Mouse (Mus musculus): ENCODE measurements around the gene Gm43552. TPM values are rescaled to one million over a fixed set of nuclear protein-coding genes. Genes with fewer than 3 reads are reported as not detected.

The Gm43552 gene
- polyA plus RNA-seq, 1 experiment from 2014 or later, result 1.1 TPM

DNA sequence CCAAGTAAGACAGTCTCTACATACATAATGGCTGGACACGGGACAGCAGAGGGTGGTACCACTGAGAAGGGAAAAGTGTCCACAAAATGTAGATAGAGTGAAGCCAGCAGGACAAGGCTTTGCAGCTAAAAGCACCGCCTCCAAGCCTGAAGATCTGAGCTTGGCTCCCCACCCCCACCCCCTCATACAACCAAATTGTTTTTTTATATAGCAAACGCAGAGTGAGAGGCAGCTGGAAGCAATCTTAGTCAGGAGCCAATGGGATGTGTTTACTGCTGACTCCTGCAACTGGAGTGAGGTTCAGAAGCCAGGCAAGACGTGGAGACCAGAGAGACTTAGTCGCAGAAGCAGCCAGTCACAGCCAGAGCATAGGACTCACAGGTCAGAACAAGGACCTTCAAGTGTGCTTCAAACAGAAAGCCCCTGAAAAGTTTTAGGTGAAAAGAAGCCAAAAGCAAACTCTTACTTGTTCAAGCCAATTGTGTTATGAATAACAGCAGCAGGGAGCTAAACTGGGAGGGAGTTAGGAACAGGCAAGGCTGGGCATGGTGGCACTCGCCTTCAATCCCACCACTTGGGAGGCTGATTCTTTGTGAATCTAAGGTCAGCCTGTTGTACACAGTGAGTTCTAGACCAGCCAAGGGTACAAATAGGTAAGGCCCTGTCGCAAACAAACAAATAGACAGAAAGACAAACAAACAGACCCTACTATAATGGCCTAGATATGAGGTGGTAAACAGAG, 35.4 kb downstream of the Gm43552 start:
- 71% methylated on average over 7 of the region's 7 CpGs for WGBS
- H3K4me1 ChIP-seq, result no peaks in the 10 kb centered on the region
- no peak overlapping the region for H3K4me2 ChIP-seq
- H3K9ac ChIP-seq, result no peak overlapping the region
- H3K27me3 ChIP-seq (replicated peaks), result no peaks in the 10 kb centered on the region
- H3K4me3 ChIP-seq, result no peak overlapping the region
- no peak for ATAC-seq (replicated peaks)
- no peaks in the 10 kb centered on the region for H3K36me3 ChIP-seq (replicated peaks)
- H3K9me3 ChIP-seq, result no peaks in the 10 kb centered on the region
- no peak overlapping the region for H3K27ac ChIP-seq

DNA sequence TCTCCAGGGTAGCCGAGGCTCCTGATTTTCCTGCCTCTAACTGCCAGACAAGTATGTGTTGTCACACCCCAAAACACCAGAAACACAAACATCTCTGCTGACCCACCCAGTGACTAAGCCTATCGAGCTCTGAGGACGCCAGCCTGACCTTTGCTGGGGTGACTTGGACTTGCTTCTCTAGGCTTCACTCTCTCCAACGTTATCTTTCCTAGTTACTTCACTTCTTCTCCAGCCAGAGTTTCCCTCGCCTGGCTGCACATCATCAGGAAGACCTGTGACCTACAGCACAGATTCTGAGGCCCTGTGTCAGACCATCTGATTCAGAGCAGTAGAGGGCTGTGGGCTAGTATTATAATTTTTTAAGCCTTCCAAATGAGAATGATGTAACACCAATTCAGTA, 37.9 kb downstream of the Gm43552 start:
- Histone ChIP-seq H3K36me3 (replicated peaks) (peaks cover 6% of the 10 kb centered on the region; the same call in 1 of the 2 replicates), H3K4me2 (no peak overlapping the region), H3K27ac (no peak overlapping the region), H3K4me1 (no peaks in the 10 kb centered on the region), H3K9me3 (no peaks in the 10 kb centered on the region), H3K9ac (no peak overlapping the region), H3K4me3 (no peak overlapping the region), H3K27me3 (replicated peaks) (no peaks in the 10 kb centered on the region)
- no peak for ATAC-seq (replicated peaks)
- WGBS, result 74% methylated on average over 5 of the region's 5 CpGs

DNA sequence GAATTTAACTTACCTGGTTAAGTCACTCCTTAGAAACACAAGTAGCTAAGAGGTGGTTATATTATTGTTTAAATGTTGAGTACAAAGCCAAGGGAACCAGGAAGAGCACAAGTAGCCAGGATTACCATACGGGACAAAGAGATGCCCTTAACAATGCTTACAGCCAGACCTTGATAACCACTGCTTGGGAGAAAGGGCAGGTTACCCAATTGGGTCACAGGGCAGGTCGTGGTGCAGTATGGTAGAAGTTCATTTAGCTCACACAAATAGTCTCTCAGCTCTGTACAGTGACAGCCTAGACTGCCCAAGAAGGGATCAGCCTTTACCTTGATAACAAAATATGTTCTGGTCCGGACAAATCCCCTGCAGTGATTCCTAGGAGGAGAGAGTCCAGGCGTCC, 43.7 kb downstream of the Gm43552 start:
- Histone ChIP-seq H3K4me2 (no peak overlapping the region), H3K36me3 (replicated peaks) (peaks cover 17% of the 10 kb centered on the region; the same call in 1 of the 2 replicates), H3K4me1 (no peaks in the 10 kb centered on the region), H3K27me3 (replicated peaks) (no peaks in the 10 kb centered on the region), H3K4me3 (no peak overlapping the region), H3K9me3 (no peaks in the 10 kb centered on the region), H3K27ac (no peak overlapping the region), H3K9ac (no peak overlapping the region)
- no peak for ATAC-seq (replicated peaks)
- WGBS, result 82% methylated on average over 4 of the region's 4 CpGs

DNA sequence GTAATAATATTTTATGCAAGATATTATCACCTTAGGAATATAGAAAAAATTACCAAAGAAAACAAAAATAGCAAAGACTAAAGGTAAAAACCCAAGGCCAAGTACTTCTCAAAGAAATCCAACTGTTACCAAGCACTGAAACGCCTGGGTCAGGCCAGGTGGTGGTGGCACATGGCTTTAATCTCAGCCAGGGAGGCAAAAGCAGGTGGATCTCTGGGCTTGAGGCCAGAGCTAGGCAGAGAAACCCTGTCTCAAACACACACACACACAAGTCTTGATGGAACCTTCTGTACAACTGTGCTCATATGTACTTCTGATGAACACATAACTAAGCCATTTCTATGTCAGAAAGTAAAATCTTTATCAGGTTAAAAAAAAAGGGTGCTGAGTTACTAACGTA, 44.8 kb downstream of the Gm43552 start:
- H3K27me3 ChIP-seq (replicated peaks), result no peaks in the 10 kb centered on the region
- H3K4me1 ChIP-seq, result no peaks in the 10 kb centered on the region
- H3K27ac ChIP-seq, result no peak overlapping the region
- ATAC-seq (replicated peaks), result no peak
- H3K9ac ChIP-seq, result no peak overlapping the region
- H3K36me3 ChIP-seq (replicated peaks), result peaks cover 17% of the 10 kb centered on the region; the same call in 1 of the 2 replicates
- H3K4me3 ChIP-seq, result no peak overlapping the region
- H3K9me3 ChIP-seq, result no peaks in the 10 kb centered on the region
- no peak overlapping the region for H3K4me2 ChIP-seq
- WGBS, result 85% methylated on average over 2 of the region's 2 CpGs

DNA sequence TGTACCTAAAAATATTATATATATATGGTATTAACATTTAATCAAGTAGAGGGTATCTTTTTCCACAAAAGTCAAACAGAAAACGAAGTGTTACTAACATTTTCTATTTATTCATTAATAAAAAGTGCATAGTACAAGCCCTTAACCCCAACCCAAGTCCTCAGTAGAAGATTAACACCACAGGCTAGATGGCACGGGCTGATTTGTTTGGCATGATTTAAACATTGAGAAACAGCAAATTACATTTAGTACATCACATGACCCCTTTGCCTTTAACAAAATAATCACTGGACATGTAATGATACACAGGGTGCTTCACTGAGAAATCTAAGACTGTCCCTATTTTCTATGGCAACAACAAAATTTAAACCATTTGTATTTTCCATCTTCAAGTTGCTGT, 45.9 kb downstream of the Gm43552 start:
- Histone ChIP-seq H3K4me2 (no peak overlapping the region), H3K27me3 (replicated peaks) (no peaks in the 10 kb centered on the region), H3K27ac (no peak overlapping the region), H3K9ac (no peak overlapping the region), H3K4me3 (no peak overlapping the region), H3K36me3 (replicated peaks) (peaks cover 17% of the 10 kb centered on the region; the same call in 1 of the 2 replicates), H3K4me1 (no peaks in the 10 kb centered on the region), H3K9me3 (no peaks in the 10 kb centered on the region)
- ATAC-seq (replicated peaks), result no peak
- 82% methylated on average over 2 of the region's 2 CpGs for WGBS

DNA sequence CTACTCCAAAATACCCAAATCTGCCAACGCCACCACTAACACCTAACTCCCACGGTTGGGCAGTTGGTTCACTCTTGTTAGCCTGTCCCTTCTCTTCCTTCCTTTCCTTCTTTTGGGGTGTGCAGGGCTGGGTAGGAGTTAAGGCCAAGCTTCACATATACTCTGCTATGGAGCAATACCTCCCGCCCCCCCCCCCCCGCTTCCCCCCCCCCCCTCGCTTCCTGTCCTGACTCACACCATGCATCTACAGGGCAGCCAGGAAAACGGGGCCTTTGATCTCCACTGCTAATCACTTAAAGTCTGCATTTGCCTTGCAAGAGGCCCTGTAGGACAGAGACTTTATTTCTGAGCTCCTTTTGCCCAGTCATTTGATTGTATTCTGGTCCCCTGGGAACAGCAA, 47.7 kb downstream of the Gm43552 start:
- no peaks in the 10 kb centered on the region for H3K9me3 ChIP-seq
- H3K9ac ChIP-seq, result no peak overlapping the region
- WGBS, result 69% methylated on average over 3 of the region's 6 CpGs
- H3K27me3 ChIP-seq (replicated peaks), result no peaks in the 10 kb centered on the region
- no peaks in the 10 kb centered on the region for H3K4me1 ChIP-seq
- H3K36me3 ChIP-seq (replicated peaks), result peaks cover 10% of the 10 kb centered on the region; the same call in 1 of the 2 replicates
- ATAC-seq (replicated peaks), result no peak
- no peak overlapping the region for H3K4me2 ChIP-seq
- no peak overlapping the region for H3K27ac ChIP-seq
- no peak overlapping the region for H3K4me3 ChIP-seq

DNA sequence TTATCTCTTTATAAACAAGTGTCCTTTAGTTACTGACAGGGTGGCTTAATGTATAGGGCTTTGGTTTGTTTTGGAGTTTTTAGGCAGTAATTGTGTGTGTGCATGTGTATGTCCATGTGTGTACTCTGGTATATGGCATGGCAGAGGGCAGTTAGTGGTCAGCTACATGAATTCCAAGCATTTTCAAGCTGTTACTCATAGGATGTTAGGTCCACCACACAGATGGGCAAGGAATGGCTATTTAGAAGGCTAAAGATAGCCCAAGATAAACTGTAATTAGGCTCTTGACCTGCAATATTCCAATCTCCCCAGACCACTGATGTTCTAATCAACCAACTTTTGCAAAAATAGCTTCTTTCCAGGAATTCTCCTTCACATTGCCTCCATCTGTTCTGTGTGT, 54.6 kb downstream of the Gm43552 start:
- Histone ChIP-seq H3K9ac (no peak overlapping the region), H3K4me1 (peaks cover 16% of the 10 kb centered on the region), H3K4me3 (no peak overlapping the region), H3K27ac (no peak overlapping the region), H3K27me3 (replicated peaks) (no peaks in the 10 kb centered on the region), H3K36me3 (replicated peaks) (no peaks in the 10 kb centered on the region), H3K4me2 (no peak overlapping the region), H3K9me3 (no peaks in the 10 kb centered on the region)
- ATAC-seq (replicated peaks), result no peak

DNA sequence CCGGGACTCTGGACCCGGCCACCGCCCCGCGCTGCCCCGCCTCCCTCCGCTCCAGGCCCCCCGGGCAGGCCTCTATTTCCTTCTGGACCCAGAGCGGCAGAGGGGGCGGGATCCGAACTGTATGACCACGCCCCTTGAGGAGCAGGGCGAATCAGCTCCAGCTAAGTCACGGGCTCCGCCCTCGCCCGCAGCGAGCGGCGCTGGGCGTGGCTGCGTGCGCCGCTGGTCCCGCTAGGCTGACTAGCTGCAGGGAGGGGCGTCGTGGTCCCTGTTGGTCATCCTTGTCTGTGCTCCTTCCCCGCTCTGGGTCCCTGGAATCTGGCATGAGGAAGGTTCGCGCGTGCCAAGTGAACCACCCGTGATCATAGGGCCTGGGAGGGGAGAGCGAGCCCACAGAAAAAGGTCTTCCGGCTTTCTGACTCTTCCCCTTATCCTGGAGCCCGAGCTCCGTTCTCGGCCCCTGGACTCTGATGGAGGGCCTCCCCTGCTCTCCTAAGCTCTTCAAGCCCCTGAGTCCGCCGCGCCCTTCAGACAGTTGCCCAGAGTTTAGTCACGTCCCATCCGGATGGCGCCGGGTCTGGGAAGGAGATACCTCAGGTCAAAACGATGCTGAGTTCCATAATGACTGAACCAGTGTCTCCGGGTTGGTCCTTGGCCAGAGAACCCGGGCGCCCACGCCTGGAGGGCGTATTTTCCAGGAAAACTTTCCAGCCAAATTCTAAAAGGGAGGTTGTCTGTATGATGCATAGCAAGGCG, 56.6 kb downstream of the Gm43552 start, which contains the start of gene Ugdh:
Ugdh (minus strand) TSS at position 144 of the 756 bp plus-strand sequence.
- peak; percentile 97 for ATAC-seq (replicated peaks)
- WGBS, result under 1% methylated on average over 51 of the region's 51 CpGs

DNA sequence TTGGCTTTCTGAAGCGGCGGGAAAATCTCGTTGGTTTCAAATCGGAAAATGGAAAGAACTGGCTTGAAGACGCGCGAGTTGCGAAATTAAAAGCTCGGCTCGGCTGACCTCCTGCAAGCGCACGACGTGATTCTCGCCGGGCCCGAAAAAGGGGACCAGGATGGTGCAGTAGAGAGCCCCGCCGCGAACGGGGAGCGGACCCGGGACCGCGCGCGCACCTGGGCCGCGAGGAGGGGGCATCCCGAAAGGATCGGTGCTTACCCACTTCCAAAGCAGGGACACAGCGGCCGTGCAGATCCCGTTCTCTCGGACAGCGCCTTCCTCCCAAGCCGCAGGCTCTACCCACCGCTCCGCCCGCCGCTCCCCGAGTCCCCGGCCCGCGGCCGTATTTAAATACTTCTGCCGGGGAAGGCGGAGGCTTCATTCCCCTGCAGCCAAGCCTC, 57.2 kb downstream of the Gm43552 start:
- H3K4me2 ChIP-seq, result peak overlapping the region; percentile 83
- under 1% methylated on average over 46 of the region's 47 CpGs for WGBS
- H3K27ac ChIP-seq, result peak overlapping the region; percentile 84
- peaks cover 16% of the 10 kb centered on the region for H3K4me1 ChIP-seq
- peak overlapping the region; percentile 97 for H3K4me3 ChIP-seq
- no peaks in the 10 kb centered on the region for H3K9me3 ChIP-seq
- no peaks in the 10 kb centered on the region for H3K27me3 ChIP-seq (replicated peaks)
- no peaks in the 10 kb centered on the region for H3K36me3 ChIP-seq (replicated peaks)
- H3K9ac ChIP-seq, result peak overlapping the region; percentile 93
- peak; percentile 77 for ATAC-seq (replicated peaks)

More for the DNA sequence above, 56.6 kb downstream of the Gm43552 start, which contains the start of gene Ugdh:
- H3K27ac ChIP-seq, result peak within 1 kb of the TSS; percentile 84
- H3K27me3 ChIP-seq (replicated peaks), result no peaks in the 10 kb centered on the region
- peak within 1 kb of the TSS; percentile 97 for H3K4me3 ChIP-seq
- peaks cover 16% of the 10 kb centered on the region for H3K4me1 ChIP-seq
- peak within 1 kb of the TSS; percentile 83 for H3K4me2 ChIP-seq
- H3K9ac ChIP-seq, result peak within 1 kb of the TSS; percentile 93
- no peaks in the 10 kb centered on the region for H3K36me3 ChIP-seq (replicated peaks)
- no peaks in the 10 kb centered on the region for H3K9me3 ChIP-seq

DNA sequence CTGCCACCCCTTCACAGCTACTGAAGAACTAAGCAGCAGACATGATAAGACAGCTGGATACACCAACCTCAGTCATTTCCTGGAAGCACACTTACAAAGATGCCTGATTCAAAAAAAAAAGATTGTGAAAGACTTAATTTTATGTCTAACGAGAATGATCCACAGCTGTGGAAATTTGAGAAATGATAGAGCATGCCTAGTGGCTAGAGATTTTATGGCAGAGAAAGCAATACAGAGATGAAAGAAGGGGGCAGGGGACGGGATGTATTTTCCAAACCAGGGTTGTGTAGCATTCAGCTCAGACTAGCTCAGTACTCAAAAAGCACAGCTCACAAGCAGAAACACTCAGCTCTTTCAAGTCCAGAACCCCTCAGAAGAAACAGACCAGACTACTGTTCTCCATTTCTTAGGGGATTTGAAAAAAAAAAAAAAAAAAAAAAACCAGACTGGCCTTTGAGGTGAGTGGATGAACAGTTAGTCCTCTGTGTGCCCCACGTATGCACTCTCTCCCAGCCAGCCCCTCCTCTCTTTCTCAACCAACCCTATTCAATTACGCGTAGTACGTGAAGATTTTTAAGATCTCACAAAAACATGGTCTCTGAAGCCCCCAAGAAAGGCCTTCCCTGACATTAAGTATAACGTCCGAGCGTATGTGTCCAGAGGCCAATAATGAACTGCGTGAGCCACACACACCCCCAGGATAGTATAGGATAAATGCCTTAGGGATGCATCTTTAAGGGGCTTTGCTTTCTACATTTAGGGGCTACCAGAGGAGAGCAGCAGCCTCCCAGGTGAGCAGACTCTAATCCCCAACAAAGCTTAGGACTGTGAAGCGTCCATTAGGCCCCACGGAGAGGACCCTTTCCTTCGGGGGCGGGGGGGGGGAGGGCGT, 57.9 kb downstream of the Gm43552 start:
- H3K4me3 ChIP-seq, result peak overlapping the region; percentile 97
- H3K36me3 ChIP-seq (replicated peaks), result no peaks in the 10 kb centered on the region
- no peaks in the 10 kb centered on the region for H3K27me3 ChIP-seq (replicated peaks)
- peak overlapping the region; percentile 84 for H3K27ac ChIP-seq
- WGBS, result 3% methylated on average over 15 of the region's 15 CpGs
- ATAC-seq (replicated peaks), result peak; percentile 53
- no peaks in the 10 kb centered on the region for H3K9me3 ChIP-seq
- peak overlapping the region; percentile 93 for H3K9ac ChIP-seq
- peaks cover 16% of the 10 kb centered on the region for H3K4me1 ChIP-seq
- H3K4me2 ChIP-seq, result peak overlapping the region; percentile 83

DNA sequence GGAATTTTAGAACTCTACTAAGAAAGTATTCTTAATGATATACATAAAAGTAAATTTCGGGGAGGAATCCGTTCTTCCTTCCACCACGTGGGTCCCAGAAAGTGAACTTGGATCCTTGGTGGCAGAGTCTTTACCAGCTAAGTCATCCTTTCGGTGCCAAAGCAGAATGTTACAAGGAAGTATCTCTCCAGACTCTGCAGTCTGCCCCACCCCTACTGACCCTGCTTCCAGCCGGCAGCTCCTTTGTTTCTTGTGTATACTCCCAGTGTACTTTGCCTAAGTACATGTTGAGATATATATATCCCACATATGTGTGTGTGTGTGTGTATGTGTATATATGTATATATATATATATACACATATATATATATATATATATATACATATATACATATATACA, 63.2 kb downstream of the Gm43552 start:
- H3K4me2 ChIP-seq, result no peak overlapping the region
- H3K36me3 ChIP-seq (replicated peaks), result peaks cover 4% of the 10 kb centered on the region; the same call in 1 of the 2 replicates
- no peak overlapping the region for H3K27ac ChIP-seq
- H3K4me1 ChIP-seq, result peaks cover 18% of the 10 kb centered on the region
- no peaks in the 10 kb centered on the region for H3K9me3 ChIP-seq
- H3K9ac ChIP-seq, result no peak overlapping the region
- WGBS, result 92% methylated on average over 5 of the region's 5 CpGs
- ATAC-seq (replicated peaks), result no peak
- no peak overlapping the region for H3K4me3 ChIP-seq
- no peaks in the 10 kb centered on the region for H3K27me3 ChIP-seq (replicated peaks)

DNA sequence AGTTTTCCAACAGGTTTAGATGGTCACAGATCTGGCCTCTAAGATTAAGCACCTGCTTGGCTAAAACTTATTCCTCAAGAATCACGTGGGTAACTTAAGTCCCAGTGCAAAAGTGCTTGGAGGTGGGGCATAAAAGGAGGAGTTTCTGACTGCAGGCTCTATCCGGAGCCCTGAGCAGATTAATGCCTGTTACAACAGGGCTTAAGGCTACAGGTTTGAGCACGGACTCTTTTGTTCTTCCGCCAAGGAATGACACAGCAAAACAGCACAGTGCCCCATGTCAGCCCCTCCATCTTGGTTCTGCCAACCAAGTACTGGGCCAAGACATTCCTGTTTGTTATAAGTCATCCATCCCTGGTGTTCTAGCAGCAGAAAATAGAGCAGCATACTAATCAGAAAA, 64.3 kb downstream of the Gm43552 start:
- ATAC-seq (replicated peaks), result no peak
- Histone ChIP-seq H3K4me2 (no peak overlapping the region), H3K4me3 (no peak overlapping the region), H3K9ac (no peak overlapping the region), H3K36me3 (replicated peaks) (peaks cover 14% of the 10 kb centered on the region; the same call in 1 of the 2 replicates), H3K4me1 (peaks cover 7% of the 10 kb centered on the region), H3K9me3 (no peaks in the 10 kb centered on the region), H3K27me3 (replicated peaks) (no peaks in the 10 kb centered on the region), H3K27ac (no peak overlapping the region)
- WGBS, result 22% methylated on average over 4 of the region's 4 CpGs

Measured in midbrain, embryonic 15.5 days (tissue).